Mouse (Mus musculus): Measurements from ENCODE around the gene 6030498E09Rik. TPM values are rescaled to one million over a fixed set of nuclear protein-coding genes. Genes with fewer than 3 reads are reported as not detected.

The 6030498E09Rik gene
- not detected in 2 replicates for polyA plus RNA-seq (2012; ENCODE audit: insufficient read depth, insufficient read length, missing spikeins)

DNA sequence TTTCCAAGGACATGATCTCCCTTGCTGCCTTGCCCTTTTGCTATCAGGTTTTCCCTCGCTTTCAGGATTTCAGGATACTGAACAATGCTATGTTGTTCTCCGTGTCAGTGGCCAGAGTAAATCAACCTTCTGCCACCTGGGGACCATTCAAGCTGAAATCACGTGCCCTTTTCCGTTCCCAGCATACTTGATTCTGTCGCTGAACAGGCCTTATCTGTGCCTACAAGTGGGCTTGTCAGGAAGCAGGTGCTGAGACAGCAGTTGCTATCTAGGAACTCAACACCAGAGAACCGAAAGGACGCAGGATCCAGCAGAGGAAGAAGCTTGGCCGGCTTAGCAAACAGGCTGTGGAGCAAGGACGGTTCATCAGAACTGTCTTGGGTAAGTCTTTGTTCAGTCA is at the start of gene 6030498E09Rik:
Gene 6030498E09Rik, plus strand, starts transcription at position 194 of the 400 bp plus-strand sequence.
- no peaks in the 10 kb centered on the region for H3K4me1 ChIP-seq (ENCODE audit: control insufficient read depth, insufficient read depth, insufficient read length, low read length)
- no peak within 1 kb of the TSS for H3K27ac ChIP-seq (replicated peaks; ENCODE audit: low read depth, low read length)
- no peak within 1 kb of the TSS for H3K4me3 ChIP-seq (ENCODE audit: insufficient read depth, low read depth, low read length)

GRCm38 (mm10) chrX:38730081-38730480 is 42.4 kb upstream of the 6030498E09Rik start:
- Histone ChIP-seq H3K27ac (replicated peaks; ENCODE audit: low read depth, low read length) (no peak overlapping the region), H3K4me3 (ENCODE audit: insufficient read depth, low read depth, low read length) (no peak overlapping the region), H3K4me1 (ENCODE audit: control insufficient read depth, insufficient read depth, insufficient read length, low read length) (no peaks in the 10 kb centered on the region)

GRCm38 (mm10) chrX:38730639-38731038 is 41.8 kb upstream of the 6030498E09Rik start:
- Histone ChIP-seq H3K4me1 (ENCODE audit: control insufficient read depth, insufficient read depth, insufficient read length, low read length) (no peaks in the 10 kb centered on the region), H3K4me3 (ENCODE audit: insufficient read depth, low read depth, low read length) (no peak overlapping the region), H3K27ac (replicated peaks; ENCODE audit: low read depth, low read length) (no peak overlapping the region)

DNA sequence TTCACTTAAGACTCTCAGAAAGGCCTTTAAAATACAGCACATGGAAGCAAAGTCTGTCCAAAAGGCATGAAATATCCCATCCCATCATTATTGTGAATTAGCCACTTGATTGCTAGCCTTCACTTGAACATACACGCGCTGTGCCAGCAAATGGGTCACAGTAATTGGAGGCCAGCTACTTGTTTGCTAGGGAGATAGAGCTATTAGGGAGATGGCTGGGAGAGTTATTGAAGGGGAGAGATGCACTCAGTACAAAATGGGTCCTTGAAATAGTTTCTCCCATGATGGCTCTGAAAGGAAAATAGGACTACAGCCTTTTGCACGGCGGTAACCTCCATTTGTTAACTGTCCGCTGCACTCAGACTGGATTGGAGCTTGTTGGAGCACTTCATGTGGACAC is 38.8 kb upstream of the 6030498E09Rik start:
- H3K27ac ChIP-seq (replicated peaks; ENCODE audit: low read depth, low read length) = no peak overlapping the region
- H3K4me3 ChIP-seq (ENCODE audit: insufficient read depth, low read depth, low read length) = no peak overlapping the region
- H3K4me1 ChIP-seq (ENCODE audit: control insufficient read depth, insufficient read depth, insufficient read length, low read length) = no peaks in the 10 kb centered on the region

DNA sequence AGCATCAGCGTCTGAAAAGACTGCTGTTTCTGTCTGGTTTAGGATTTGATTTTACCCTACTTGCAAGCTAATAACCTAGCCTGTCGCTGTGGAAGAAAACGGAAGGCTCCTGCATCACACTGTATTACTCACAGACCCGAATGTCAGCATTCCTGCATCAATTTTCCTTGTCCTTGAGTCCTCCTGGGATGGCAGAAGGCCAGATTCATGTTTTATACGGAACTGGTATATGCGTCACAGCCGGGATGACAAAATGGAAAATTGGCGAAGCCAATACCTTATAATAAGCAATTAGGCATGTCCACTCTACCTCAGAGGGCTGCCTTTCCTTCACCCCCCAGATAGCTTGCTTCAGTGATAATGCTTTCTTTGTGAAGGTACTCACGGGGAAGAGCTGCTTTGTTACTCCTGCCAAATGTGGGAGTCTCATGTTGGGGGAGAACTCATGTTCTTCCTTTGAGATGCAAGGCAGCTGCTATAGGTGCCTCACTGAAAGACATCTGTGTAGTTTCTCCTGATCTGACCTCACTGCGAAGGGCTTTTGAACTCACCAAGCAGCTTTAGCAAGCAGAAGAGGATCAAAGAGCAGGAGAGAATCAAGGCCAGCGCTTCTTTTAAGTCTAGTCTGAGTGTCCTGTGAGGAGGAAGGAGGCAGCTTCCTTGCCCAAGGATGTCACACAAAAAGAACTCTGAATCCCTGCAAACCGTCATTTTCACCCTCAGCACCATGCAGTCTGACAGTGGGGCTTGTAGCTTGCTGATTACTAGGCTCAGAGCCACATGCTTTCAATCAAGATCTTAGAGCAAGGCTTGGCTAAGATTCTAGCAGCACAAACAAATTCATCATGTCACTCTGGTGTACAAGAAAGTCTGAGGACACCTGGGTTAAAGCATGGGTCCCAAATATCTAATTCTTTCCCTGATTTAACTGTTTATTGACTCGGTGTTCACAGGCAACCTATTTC is 37.3 kb upstream of the 6030498E09Rik start:
- no peak overlapping the region for H3K27ac ChIP-seq (replicated peaks; ENCODE audit: low read depth, low read length)
- H3K4me3 ChIP-seq (ENCODE audit: insufficient read depth, low read depth, low read length) = no peak overlapping the region

DNA sequence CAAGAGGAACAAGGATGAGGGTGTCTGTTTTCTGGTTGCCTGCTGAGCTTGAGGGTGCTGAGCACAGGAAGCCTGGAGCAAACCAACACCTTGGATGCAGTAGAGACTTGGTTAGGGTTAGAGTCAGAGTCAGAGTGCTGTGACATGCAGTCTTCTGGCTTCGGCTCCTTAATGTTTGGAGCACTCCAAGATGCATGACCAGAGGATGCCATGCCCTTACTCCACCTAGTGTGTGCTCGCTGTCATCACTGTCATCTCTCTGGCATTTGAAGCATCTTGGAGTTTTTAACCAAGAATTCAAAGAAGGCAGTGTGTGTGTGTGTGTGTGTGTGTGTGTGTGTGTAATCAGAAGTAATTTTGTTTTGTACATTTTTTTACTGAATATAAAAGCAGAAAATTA is 1.0 kb upstream of the 6030498E09Rik start:
- H3K27ac ChIP-seq (replicated peaks; ENCODE audit: low read depth, low read length) = no peak overlapping the region
- no peak overlapping the region for H3K4me3 ChIP-seq (ENCODE audit: insufficient read depth, low read depth, low read length)
- no peaks in the 10 kb centered on the region for H3K4me1 ChIP-seq (ENCODE audit: control insufficient read depth, insufficient read depth, insufficient read length, low read length)

More for the DNA sequence above, 37.3 kb upstream of the 6030498E09Rik start:
- no peaks in the 10 kb centered on the region for H3K4me1 ChIP-seq (ENCODE audit: control insufficient read depth, insufficient read depth, insufficient read length, low read length)

- no peak overlapping the region for H3K27ac ChIP-seq (replicated peaks; ENCODE audit: low read depth, low read length)
- no peaks in the 10 kb centered on the region for H3K4me1 ChIP-seq (ENCODE audit: control insufficient read depth, insufficient read depth, insufficient read length, low read length)
- H3K4me3 ChIP-seq (ENCODE audit: insufficient read depth, low read depth, low read length) = no peak overlapping the region
Observed at GRCm38 (mm10) chrX:38771886-38772285, 585 bp upstream of the 6030498E09Rik start.

GRCm38 (mm10) chrX:38794373-38794772 is 21.9 kb downstream of the 6030498E09Rik start:
- no peak overlapping the region for H3K4me3 ChIP-seq (ENCODE audit: insufficient read depth, low read depth, low read length)
- H3K27ac ChIP-seq (replicated peaks; ENCODE audit: low read depth, low read length) = no peak overlapping the region
- no peaks in the 10 kb centered on the region for H3K4me1 ChIP-seq (ENCODE audit: control insufficient read depth, insufficient read depth, insufficient read length, low read length)

GRCm38 (mm10) chrX:38813934-38814333 is 41.5 kb downstream of the 6030498E09Rik start:
- Histone ChIP-seq H3K4me3 (ENCODE audit: insufficient read depth, low read depth, low read length) (no peak overlapping the region), H3K4me1 (ENCODE audit: control insufficient read depth, insufficient read depth, insufficient read length, low read length) (no peaks in the 10 kb centered on the region), H3K27ac (replicated peaks; ENCODE audit: low read depth, low read length) (no peak overlapping the region)

- H3K27ac ChIP-seq (replicated peaks; ENCODE audit: low read depth, low read length) = no peak overlapping the region
- H3K4me3 ChIP-seq (ENCODE audit: insufficient read depth, low read depth, low read length) = no peak overlapping the region
- no peaks in the 10 kb centered on the region for H3K4me1 ChIP-seq (ENCODE audit: control insufficient read depth, insufficient read depth, insufficient read length, low read length)
Observed at GRCm38 (mm10) chrX:38816841-38817240, 44.4 kb downstream of the 6030498E09Rik start.

DNA sequence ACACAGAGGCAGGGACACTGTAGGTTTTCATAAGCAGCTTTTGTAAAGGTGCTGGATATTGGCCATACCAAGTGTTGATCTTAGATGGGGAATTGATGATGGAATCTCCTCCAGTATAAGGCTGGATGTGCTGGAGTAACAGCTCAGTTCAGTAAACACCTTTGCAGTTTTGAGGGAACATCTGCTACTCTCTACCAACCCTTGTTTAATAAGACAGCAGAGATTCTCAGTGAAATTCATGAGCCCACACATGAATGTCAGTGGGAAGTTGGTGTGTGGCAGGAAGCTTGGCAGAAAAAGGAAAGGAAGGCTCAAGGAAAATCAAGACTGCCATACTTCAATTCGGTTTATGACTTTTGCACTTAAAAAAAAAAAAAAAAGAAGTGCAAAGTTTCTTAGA is 186.1 kb downstream of the 6030498E09Rik start:
- Histone ChIP-seq H3K27ac (replicated peaks; ENCODE audit: low read depth, low read length) (no peak overlapping the region), H3K4me3 (ENCODE audit: insufficient read depth, low read depth, low read length) (no peak overlapping the region), H3K4me1 (ENCODE audit: control insufficient read depth, insufficient read depth, insufficient read length, low read length) (no peaks in the 10 kb centered on the region)

- Histone ChIP-seq H3K4me1 (ENCODE audit: control insufficient read depth, insufficient read depth, insufficient read length, low read length) (no peaks in the 10 kb centered on the region), H3K27ac (replicated peaks; ENCODE audit: low read depth, low read length) (no peak overlapping the region)
Observed at GRCm38 (mm10) chrX:38996265-38996664, 223.8 kb downstream of the 6030498E09Rik start.

More at GRCm38 (mm10) chrX:38996265-38996664, 223.8 kb downstream of the 6030498E09Rik start:
- no peak overlapping the region for H3K4me3 ChIP-seq (ENCODE audit: insufficient read depth, low read depth, low read length)

Other genes with a start within 250 kb of the 6030498E09Rik start
- 21.8 and 26.3 TPM in 2 replicates for gene Cul4b, start 196.5 kb upstream of the 6030498E09Rik start, polyA plus RNA-seq (2012; ENCODE audit: insufficient read depth, insufficient read length, missing spikeins)
- gene Mcts1, start 172.1 kb upstream of the 6030498E09Rik start, polyA plus RNA-seq (2012; ENCODE audit: insufficient read depth, insufficient read length, missing spikeins) = 149 and 196 TPM in 2 replicates
- 18.8 and 24.8 TPM in 2 replicates for gene C1galt1c1, start 137.6 kb upstream of the 6030498E09Rik start, polyA plus RNA-seq (2012; ENCODE audit: insufficient read depth, insufficient read length, missing spikeins)

Measured in brown adipose tissue, adult 24 weeks (tissue).